Mouse (Mus musculus) heart, embryonic 10.5 days (tissue): ENCODE data around the gene Slc9a9. TPM values are rescaled to one million over a fixed set of nuclear protein-coding genes. Genes with fewer than 3 reads are reported as not detected.

Source experiments
- DNase-seq: peaks from one replicate; pipeline ENCODE4 v3.0.0-alpha.2; 2017; ENCODE audit warnings: low spot score
- H3K27ac ChIP-seq: fragments of 300-500 bp; sonication (generic); 2 replicates; pipeline ENCODE4 v1.5.1; 2016; ENCODE audit warnings: mild to moderate bottlenecking
- H3K27me3 ChIP-seq: fragments of 300-500 bp; sonication (generic); 2 replicates; pipeline ENCODE4 v1.6.1; 2016; ENCODE audit warnings: mild to moderate bottlenecking; ENCODE audit not compliant: poor library complexity, insufficient read depth, severe bottlenecking
- H3K36me3 ChIP-seq: fragments of 300-500 bp; sonication (generic); 2 replicates; pipeline ENCODE4 v1.6.1; 2016; ENCODE audit warnings: mild to moderate bottlenecking, moderate library complexity
- H3K4me1 ChIP-seq: fragments of 300-500 bp; sonication (generic); 2 replicates; pipeline ENCODE4 v1.6.1; 2016; ENCODE audit warnings: mild to moderate bottlenecking
- H3K4me3 ChIP-seq: fragments of 300-500 bp; sonication (generic); 2 replicates; pipeline ENCODE4 v1.5.1; 2016; ENCODE audit warnings: mild to moderate bottlenecking, moderate library complexity
- H3K9me3 ChIP-seq: fragments of 300-500 bp; sonication (generic); 2 replicates; pipeline ENCODE4 v1.6.1; 2016; ENCODE audit warnings: mild to moderate bottlenecking, moderate library complexity
- WGBS: fragments of 180-500 bp; shearing (Covaris S2); methylation state at CpG from one replicate; pipeline ENCODE4 v1.1.7; 2016; 5-methylcytosine and 5-hydroxymethylcytosine counted together
- polyA plus RNA-seq: library from polyadenylated mRNA; unstranded; fragments of >200 nt; fragmentation: Nextera tagmentation; extraction: Ambion mirVana; gene quantifications from 2 replicates; pipeline ENCODE4 v1.2.1, GENCODE M21; 2016

The Slc9a9 gene
- polyA plus RNA-seq, 1 experiment from 2014 or later = 2.6 TPM

DNA sequence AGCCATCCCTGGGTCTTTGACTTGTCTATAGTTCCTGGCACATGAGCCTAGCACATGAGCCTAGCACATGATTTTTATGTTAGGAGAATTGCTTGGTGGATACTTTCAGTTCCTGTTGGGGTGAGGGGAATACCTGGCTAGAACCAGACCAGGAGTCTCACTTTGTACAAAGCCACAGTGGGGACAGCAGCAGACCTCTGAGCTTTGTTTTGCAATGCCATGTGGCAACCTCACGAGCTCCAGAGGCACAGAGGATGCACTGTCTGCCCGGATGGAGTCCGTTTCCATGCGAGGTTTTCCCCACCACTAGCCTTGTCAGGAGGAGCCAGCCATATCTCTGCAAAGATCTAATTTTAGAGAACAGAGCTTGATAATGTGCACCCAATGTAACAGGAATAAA is 510.9 kb downstream of the Slc9a9 start:
- WGBS = 78% methylated on average over 4 of the region's 4 CpGs
- no peak overlapping the region for H3K4me3 ChIP-seq
- no peaks in the 10 kb centered on the region for H3K4me1 ChIP-seq
- H3K36me3 ChIP-seq = no peaks in the 10 kb centered on the region
- H3K27ac ChIP-seq = no peak overlapping the region
- no peak for DNase-seq
- no peaks in the 10 kb centered on the region for H3K9me3 ChIP-seq
- no peaks in the 10 kb centered on the region for H3K27me3 ChIP-seq

- Histone ChIP-seq H3K4me1 (no peaks in the 10 kb centered on the region), H3K4me3 (no peak overlapping the region), H3K9me3 (no peaks in the 10 kb centered on the region), H3K36me3 (no peaks in the 10 kb centered on the region), H3K27ac (no peak overlapping the region), H3K27me3 (no peaks in the 10 kb centered on the region)
- 80% methylated on average over 13 of the region's 13 CpGs for WGBS
- DNase-seq = no peak
Measured at GRCm38 (mm10) chr9:95181241-95182043, 511.7 kb downstream of the Slc9a9 start.

DNA sequence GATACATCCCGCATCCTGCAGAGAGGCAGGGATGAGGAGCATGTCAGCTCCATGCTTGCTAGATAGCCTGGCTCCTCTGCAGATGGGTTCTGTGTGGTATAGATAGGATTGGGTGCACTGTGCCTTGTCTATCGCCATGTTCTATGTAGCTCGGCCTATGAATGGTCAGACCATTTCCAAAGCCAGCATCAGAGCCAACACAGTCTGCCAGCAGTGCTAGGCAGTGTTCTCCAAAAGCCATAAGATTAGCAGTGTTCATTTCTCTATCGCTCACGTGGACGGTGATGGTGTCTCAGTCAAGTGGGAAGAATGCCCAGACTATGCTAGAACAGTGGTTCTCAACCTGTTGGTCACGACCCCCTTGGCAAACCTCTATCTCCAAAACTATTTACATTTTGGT is 512.6 kb downstream of the Slc9a9 start:
- Histone ChIP-seq H3K36me3 (no peaks in the 10 kb centered on the region), H3K27me3 (no peaks in the 10 kb centered on the region), H3K4me3 (no peak overlapping the region), H3K9me3 (no peaks in the 10 kb centered on the region), H3K4me1 (no peaks in the 10 kb centered on the region), H3K27ac (no peak overlapping the region)
- no peak for DNase-seq
- 91% methylated on average over 7 of the region's 7 CpGs for WGBS

- no peaks in the 10 kb centered on the region for H3K36me3 ChIP-seq
- H3K27ac ChIP-seq = no peak overlapping the region
- no peak for DNase-seq
- 71% methylated on average over 5 of the region's 5 CpGs for WGBS
- H3K4me3 ChIP-seq = no peak overlapping the region
- 0 out of 2 replicates have a peak, but pooled peaks cover 5% of the 10 kb centered on the region for H3K27me3 ChIP-seq
- H3K9me3 ChIP-seq = no peaks in the 10 kb centered on the region
- H3K4me1 ChIP-seq = no peaks in the 10 kb centered on the region
Measured at GRCm38 (mm10) chr9:95184453-95184852, 514.7 kb downstream of the Slc9a9 start.

DNA sequence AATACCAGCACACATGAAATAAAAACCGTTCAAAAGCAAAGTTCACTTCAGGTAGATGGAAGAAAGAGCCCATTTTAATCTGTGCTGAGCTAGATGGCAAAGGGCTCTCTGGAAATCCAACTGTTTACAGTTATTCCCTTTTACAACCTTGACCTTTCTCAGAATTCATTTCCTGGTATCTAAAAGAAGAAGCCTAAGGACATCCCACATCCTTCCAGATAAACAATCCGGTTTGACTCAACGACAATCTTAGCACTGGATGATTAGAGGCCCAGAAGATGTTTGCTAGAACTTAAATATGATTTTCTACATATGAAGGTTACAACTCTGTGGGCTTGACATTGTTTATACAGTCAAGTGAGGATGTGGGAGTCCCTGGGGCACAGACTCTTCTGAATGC is 516.1 kb downstream of the Slc9a9 start:
- WGBS = 76% methylated on average over 3 of the region's 3 CpGs
- Histone ChIP-seq H3K4me3 (no peak overlapping the region), H3K27me3 (peaks cover 9% of the 10 kb centered on the region), H3K9me3 (no peaks in the 10 kb centered on the region), H3K27ac (no peak overlapping the region), H3K4me1 (no peaks in the 10 kb centered on the region), H3K36me3 (no peaks in the 10 kb centered on the region)
- DNase-seq = no peak

DNA sequence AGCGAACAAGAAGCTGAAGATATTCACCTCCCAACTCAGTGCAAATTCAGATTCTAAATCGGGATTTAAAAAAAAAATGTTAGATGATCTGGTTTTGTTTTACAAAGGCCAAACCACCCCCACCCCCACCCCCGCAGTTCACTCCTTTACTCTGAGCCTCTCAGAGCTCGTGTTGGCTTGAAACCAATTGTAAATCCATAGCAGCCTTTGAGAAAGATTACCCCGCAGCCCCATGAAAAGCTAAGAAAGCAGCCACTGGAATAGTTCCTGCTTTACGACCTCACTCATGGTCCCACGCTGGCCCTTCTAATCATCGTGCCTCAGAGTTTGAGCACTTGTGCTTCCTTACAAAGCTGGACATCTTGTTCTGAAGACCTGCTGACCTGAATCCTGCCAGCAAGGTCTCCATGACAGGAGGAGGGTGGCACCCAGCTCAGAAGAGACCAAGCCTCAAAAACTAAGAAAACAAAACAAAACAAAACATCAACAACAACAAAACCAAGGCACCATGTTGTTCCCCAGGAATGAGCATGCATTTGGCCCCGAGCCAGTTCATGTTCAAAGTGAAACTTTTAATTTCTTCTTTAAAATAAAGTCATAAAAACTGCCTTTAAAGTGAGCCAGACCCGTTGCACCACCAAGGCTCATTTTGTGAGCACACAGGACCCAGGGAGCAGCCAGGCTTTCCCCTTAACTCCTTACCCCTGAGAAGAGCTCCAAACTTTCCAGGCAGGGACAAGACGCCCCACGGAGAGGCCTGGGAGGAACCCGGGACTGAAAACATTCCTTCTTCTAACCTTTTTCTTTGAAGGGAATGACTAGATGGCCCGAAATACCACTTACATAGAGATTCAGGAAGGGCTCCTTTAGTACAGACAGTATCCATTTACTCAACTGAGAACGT is 516.9 kb downstream of the Slc9a9 start:
- no peak overlapping the region for H3K27ac ChIP-seq
- no peak overlapping the region for H3K4me3 ChIP-seq
- no peaks in the 10 kb centered on the region for H3K9me3 ChIP-seq
- peaks cover 13% of the 10 kb centered on the region for H3K27me3 ChIP-seq
- no peak for DNase-seq
- 69% methylated on average over 15 of the region's 15 CpGs for WGBS
- H3K4me1 ChIP-seq = no peaks in the 10 kb centered on the region
- no peaks in the 10 kb centered on the region for H3K36me3 ChIP-seq

DNA sequence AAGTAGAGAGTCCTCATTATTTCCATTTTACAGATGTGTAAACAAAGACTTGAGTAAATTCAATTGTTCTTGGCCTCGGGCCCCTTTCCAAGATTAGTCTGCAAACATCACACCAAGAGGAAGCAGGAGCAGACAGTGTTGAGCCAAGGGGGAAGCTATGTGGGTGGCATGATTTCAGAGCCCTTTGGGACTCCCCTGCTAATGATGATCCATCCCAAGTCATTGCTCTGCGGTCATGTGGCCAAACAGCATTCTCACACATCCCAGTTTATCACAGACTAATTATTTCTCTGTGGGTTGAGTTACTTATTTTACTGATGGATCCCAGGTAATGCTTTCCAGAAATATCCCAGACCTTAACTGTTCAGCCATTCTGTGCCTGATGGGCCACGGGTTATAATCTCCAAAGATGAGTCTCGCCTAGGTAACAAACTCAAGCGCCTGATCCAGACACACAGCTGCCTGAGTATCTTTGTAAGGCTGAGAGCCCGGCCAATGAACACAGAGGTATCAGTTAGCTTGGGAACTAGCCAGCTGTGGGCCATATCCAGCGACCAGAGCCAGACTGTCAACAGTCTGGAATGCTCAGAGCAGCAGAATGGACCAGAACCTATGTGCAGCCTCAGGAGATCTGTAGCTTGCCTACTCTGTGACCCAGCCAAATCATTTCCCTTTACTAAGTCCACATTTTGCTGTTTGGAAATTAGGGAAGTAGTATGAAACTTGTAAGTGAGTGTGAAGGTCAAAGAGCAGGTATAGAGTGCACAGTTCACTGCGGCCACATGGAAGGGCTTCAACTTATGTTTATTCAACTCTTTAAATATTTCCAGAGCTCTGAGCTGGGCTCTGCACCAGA is 518.9 kb downstream of the Slc9a9 start:
- Histone ChIP-seq H3K27me3 (peaks cover 22% of the 10 kb centered on the region), H3K9me3 (no peaks in the 10 kb centered on the region), H3K36me3 (no peaks in the 10 kb centered on the region), H3K4me3 (no peak overlapping the region), H3K27ac (no peak overlapping the region), H3K4me1 (peaks cover 14% of the 10 kb centered on the region)
- DNase-seq = no peak
- 62% methylated on average over 8 of the region's 8 CpGs for WGBS

DNA sequence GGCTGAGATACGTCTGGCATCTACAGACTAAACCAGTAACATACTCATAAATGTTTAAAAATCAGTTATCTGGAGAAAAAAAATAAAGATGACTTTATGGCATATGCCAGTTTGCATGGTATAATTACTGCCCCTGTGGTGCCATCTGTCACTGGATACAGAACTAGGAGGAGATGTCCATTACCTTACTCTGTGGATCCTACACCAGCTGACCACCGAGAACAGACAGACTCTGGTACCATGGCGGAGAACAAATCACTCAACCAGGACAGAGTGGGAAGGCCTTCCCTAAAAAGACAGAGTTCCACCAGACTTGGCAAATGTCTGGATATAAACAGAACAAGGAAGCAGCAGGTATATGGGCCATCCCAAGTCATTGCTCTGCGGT is 519.5 kb downstream of the Slc9a9 start:
- peaks cover 22% of the 10 kb centered on the region for H3K27me3 ChIP-seq
- DNase-seq = no peak
- no peak overlapping the region for H3K4me3 ChIP-seq
- H3K36me3 ChIP-seq = no peaks in the 10 kb centered on the region
- WGBS = 82% methylated on average over 4 of the region's 4 CpGs
- H3K27ac ChIP-seq = no peak overlapping the region
- H3K9me3 ChIP-seq = no peaks in the 10 kb centered on the region
- peaks cover 21% of the 10 kb centered on the region for H3K4me1 ChIP-seq

GRCm38 (mm10) chr9:95191442-95191841 is 521.7 kb downstream of the Slc9a9 start:
- DNase-seq = no peak
- Histone ChIP-seq H3K4me1 (peaks cover 26% of the 10 kb centered on the region), H3K9me3 (no peaks in the 10 kb centered on the region), H3K27me3 (peaks cover 44% of the 10 kb centered on the region), H3K36me3 (no peaks in the 10 kb centered on the region), H3K27ac (no peak overlapping the region), H3K4me3 (no peak overlapping the region)
- WGBS = 62% methylated on average over 6 of the region's 6 CpGs

DNA sequence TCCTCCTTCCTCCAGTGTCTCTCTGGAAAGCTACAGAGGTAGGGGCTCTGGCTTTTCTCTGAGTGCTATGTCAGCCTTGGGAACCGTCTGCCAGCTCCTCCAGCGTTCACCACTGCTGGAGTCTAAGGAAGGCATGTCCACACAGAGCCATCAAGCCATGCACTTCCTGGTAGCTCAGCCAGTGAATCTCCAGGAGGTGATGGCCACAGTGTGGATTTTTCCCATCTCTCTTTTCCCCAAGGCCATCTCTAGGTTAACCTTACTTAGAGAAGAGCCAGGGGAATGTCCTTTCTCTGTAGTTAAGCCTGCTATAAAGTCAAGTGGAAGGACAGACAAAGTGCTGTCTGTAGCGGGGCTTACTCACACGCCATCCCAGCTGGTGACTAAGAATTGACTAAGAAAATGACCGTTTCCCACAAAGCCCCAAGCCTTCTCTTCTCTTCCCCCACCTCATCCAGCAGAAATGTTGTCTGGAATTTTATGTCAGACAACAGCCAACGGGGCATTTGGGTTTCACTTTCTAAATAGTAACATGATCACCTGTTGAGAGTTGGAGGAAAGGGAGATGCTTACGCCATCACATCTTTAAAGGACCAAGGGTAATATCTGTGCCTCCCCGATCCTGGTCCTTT is 523.3 kb downstream of the Slc9a9 start:
- Histone ChIP-seq H3K9me3 (no peaks in the 10 kb centered on the region), H3K27ac (0 out of 2 replicates have a peak overlapping the region, but pooled peaks have one; percentile 64), H3K36me3 (no peaks in the 10 kb centered on the region), H3K4me3 (no peak overlapping the region), H3K4me1 (peaks cover 26% of the 10 kb centered on the region), H3K27me3 (peaks cover 51% of the 10 kb centered on the region)
- 58% methylated on average over 8 of the region's 8 CpGs for whole genome bisulfite sequencing
- DNase-seq = no peak

DNA sequence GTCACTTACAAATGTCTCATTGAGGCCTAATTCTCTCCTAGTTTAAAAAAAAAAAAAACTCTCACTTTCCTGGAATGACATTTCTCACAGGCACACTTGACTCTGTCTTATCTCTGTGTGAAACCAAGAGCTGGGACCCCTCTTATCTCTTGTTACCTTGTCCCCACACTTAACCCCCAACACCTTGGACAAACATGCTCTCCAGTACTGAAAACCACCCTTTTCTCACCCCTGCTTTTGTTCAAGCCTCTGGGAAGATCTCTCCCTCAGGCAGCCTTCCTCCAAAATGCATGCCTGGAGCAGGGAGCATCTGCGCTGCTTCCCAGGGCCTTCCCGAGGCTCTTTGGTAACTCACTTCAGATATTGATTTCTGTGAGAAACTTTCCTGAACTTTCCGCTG is 524.0 kb downstream of the Slc9a9 start:
- 37% methylated on average over 3 of the region's 3 CpGs for WGBS
- DNase-seq = no peak
- Histone ChIP-seq H3K36me3 (no peaks in the 10 kb centered on the region), H3K27me3 (peaks cover 57% of the 10 kb centered on the region), H3K4me3 (no peak overlapping the region), H3K9me3 (no peaks in the 10 kb centered on the region), H3K27ac (peak overlapping the region; percentile 64; the same call in 1 of the 2 replicates), H3K4me1 (peaks cover 26% of the 10 kb centered on the region)

DNA sequence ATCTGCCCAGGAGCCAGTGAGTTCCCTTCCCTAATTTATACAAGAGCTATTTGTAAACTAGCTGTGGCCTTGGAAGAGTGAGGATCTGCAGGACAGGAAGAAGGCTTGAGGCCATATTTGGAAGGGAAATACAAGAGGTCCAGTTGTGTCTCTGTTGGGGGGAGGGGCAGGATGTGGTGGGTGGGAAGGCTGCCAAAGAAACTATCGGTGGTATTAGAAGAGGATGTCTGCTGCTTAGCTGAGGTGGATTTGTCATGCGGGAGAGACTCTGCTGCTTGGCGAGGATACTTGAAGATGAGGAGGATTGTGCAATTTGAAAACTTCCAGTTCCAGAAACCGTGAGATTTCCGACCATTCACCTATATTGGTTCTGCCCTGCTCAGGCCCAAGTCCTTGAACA is 524.4 kb downstream of the Slc9a9 start:
- DNase-seq = peak; percentile 82

More for the DNA sequence above, 524.4 kb downstream of the Slc9a9 start:
- Histone ChIP-seq H3K4me1 (peaks cover 26% of the 10 kb centered on the region), H3K27ac (peak overlapping the region; percentile 64; the same call in 1 of the 2 replicates), H3K9me3 (no peaks in the 10 kb centered on the region), H3K4me3 (no peak overlapping the region), H3K27me3 (peaks cover 61% of the 10 kb centered on the region), H3K36me3 (no peaks in the 10 kb centered on the region)
- 36% methylated on average over 5 of the region's 5 CpGs for WGBS
